Mouse (Mus musculus) embryonic facial prominence, embryonic 13.5 days (tissue): ENCODE measurements at regions not wholly inside any gene's neighbourhood (a gene's known extent, or its start where the extent isn't known, plus 50 kb on each side); places are given as distances from the start of the nearest gene placed in this dataset.

ENCODE experiments used
- ATAC-seq: fragments of 200-750 bp; cut with Nextera tagmentation; 2 replicates; pipeline ENCODE4 v1.8.0; 2017; ENCODE audit warnings: low read depth; ENCODE audit not compliant: insufficient number of reproducible peaks, insufficient read depth, low FRiP score, low TSS enrichment
- H3K27ac ChIP-seq: fragments of 300-500 bp; sonication (generic); 2 replicates; pipeline ENCODE4 v1.5.1; 2015; ENCODE audit warnings: moderate library complexity, mild to moderate bottlenecking, inconsistent platforms
- H3K27me3 ChIP-seq: fragments of 300-500 bp; sonication (generic); 2 replicates; pipeline ENCODE4 v1.6.1; 2015; ENCODE audit warnings: mild to moderate bottlenecking, inconsistent platforms
- H3K36me3 ChIP-seq: fragments of 300-500 bp; sonication (generic); 2 replicates; pipeline ENCODE4 v1.6.1; 2015; ENCODE audit warnings: mild to moderate bottlenecking, inconsistent platforms
- H3K4me1 ChIP-seq: fragments of 300-500 bp; sonication (generic); 2 replicates; pipeline ENCODE4 v1.6.1; 2015; ENCODE audit warnings: inconsistent platforms
- H3K4me2 ChIP-seq: fragments of 300-500 bp; sonication (generic); 2 replicates; pipeline ENCODE4 v1.6.1; 2015; ENCODE audit warnings: moderate library complexity, mild to moderate bottlenecking, inconsistent platforms
- H3K4me3 ChIP-seq: fragments of 300-500 bp; sonication (generic); 2 replicates; pipeline ENCODE4 v1.5.1; 2015; ENCODE audit warnings: mild to moderate bottlenecking, inconsistent platforms
- H3K9ac ChIP-seq: fragments of 300-500 bp; sonication (generic); 2 replicates; pipeline ENCODE4 v1.6.1; 2015; ENCODE audit warnings: mild to moderate bottlenecking, inconsistent platforms
- H3K9me3 ChIP-seq: fragments of 300-500 bp; sonication (generic); 2 replicates; pipeline ENCODE4 v1.6.1; 2016; ENCODE audit warnings: inconsistent platforms
- WGBS: fragments of 180-500 bp; shearing (Covaris S2); methylation state at CpG from one replicate; pipeline ENCODE4 v1.1.7; 2015; ENCODE audit warnings: mixed read lengths; 5-methylcytosine and 5-hydroxymethylcytosine counted together

- WGBS = 91% methylated on average over 1 of the region's 1 CpGs
- ATAC-seq = 0 out of 2 replicates have a peak, but pooled peaks have one; percentile 15
- Histone ChIP-seq H3K4me3 (no peak overlapping the region), H3K4me1 (no peaks in the 10 kb centered on the region), H3K36me3 (no peaks in the 10 kb centered on the region), H3K27me3 (no peaks in the 10 kb centered on the region), H3K9ac (no peak overlapping the region), H3K27ac (no peak overlapping the region), H3K4me2 (no peak overlapping the region), H3K9me3 (no peaks in the 10 kb centered on the region)
Measured at GRCm38 (mm10) chr15:45171605-45172004, 5037.4 kb downstream of the 9330182O14Rik start.

- no peak overlapping the region for H3K27ac ChIP-seq
- no peak for ATAC-seq
- H3K36me3 ChIP-seq = no peaks in the 10 kb centered on the region
- H3K4me2 ChIP-seq = no peak overlapping the region
- H3K9me3 ChIP-seq = no peaks in the 10 kb centered on the region
- WGBS = 45% methylated on average over 2 of the region's 2 CpGs
- no peaks in the 10 kb centered on the region for H3K4me1 ChIP-seq
- H3K9ac ChIP-seq = no peak overlapping the region
- H3K27me3 ChIP-seq = no peaks in the 10 kb centered on the region
- H3K4me3 ChIP-seq = no peak overlapping the region
Measured at GRCm38 (mm10) chr15:45178341-45178740, 5044.2 kb downstream of the 9330182O14Rik start.

- H3K4me2 ChIP-seq = no peak overlapping the region
- WGBS = 53% methylated on average over 5 of the region's 5 CpGs
- H3K4me3 ChIP-seq = no peak overlapping the region
- no peak overlapping the region for H3K27ac ChIP-seq
- no peaks in the 10 kb centered on the region for H3K27me3 ChIP-seq
- H3K9ac ChIP-seq = no peak overlapping the region
- no peaks in the 10 kb centered on the region for H3K9me3 ChIP-seq
- ATAC-seq = no peak
- H3K36me3 ChIP-seq = no peaks in the 10 kb centered on the region
- H3K4me1 ChIP-seq = no peaks in the 10 kb centered on the region
Measured at GRCm38 (mm10) chr15:45180173-45180572, 5046.0 kb downstream of the 9330182O14Rik start.
